Mouse (Mus musculus) spleen, adult 2 months (tissue): ENCODE results near the gene Brd4. TPM values are rescaled to one million over a fixed set of nuclear protein-coding genes. Genes with fewer than 3 reads are reported as not detected.

ENCODE experiments used
- DNase-seq, 2 experiments: peaks; one replicate each; pipeline versions ENCODE4 v3.0.0 to v3.0.0-alpha.2; 2012 to 2021; ENCODE audit warnings: low spot score in 2 of 2, low read depth in 1 of 2
- H3K27ac ChIP-seq: fragments of 200-500 bp; 2 replicates; pipeline ENCODE4 v1.5.1; 2012; ENCODE audit warnings: low read length, inconsistent platforms; ENCODE audit not compliant: insufficient read depth
- H3K27me3 ChIP-seq: fragments of 200-500 bp; 2 replicates; pipeline ENCODE4 v1.6.1; 2012; ENCODE audit warnings: mild to moderate bottlenecking, moderate library complexity, low read length, inconsistent platforms; ENCODE audit not compliant: control insufficient read depth, insufficient read depth
- H3K36me3 ChIP-seq: fragments of 200-500 bp; 2 replicates; pipeline ENCODE4 v1.6.1; 2012; ENCODE audit warnings: mild to moderate bottlenecking, low read length, inconsistent platforms; ENCODE audit not compliant: control insufficient read depth, insufficient read depth
- H3K4me1 ChIP-seq: fragments of 200-500 bp; 2 replicates; pipeline ENCODE4 v1.6.1; 2011; ENCODE audit warnings: inconsistent platforms; ENCODE audit not compliant: control insufficient read depth, insufficient read depth, insufficient read length
- H3K4me3 ChIP-seq: fragments of 200-500 bp; 2 replicates; pipeline ENCODE4 v1.5.1; 2011; ENCODE audit warnings: mild to moderate bottlenecking, inconsistent platforms; ENCODE audit not compliant: insufficient read depth, insufficient read length; ENCODE audit errors: extremely low read depth
- CTCF ChIP-seq: fragments of 200-500 bp; IDR thresholded peaks from 2 replicates; pipeline ENCODE4 v1.5.1; 2011; ENCODE audit warnings: mild to moderate bottlenecking, inconsistent platforms; ENCODE audit not compliant: insufficient read depth, insufficient read length, insufficient replicate concordance; ENCODE audit errors: extremely low read depth
- POLR2A ChIP-seq: fragments of 200-500 bp; IDR thresholded peaks from 2 replicates; pipeline ENCODE4 v1.6.1; 2011; ENCODE audit warnings: low read depth, low read length, inconsistent platforms
- WGBS: fragments of 180-500 bp; shearing (Covaris S2); methylation state at CpG from one replicate; pipeline ENCODE4 v1.1.7; 2018; 5-methylcytosine and 5-hydroxymethylcytosine counted together
- polyA plus RNA-seq: library from polyadenylated mRNA; depleted of rRNA; stranded (reverse); fragments of >200 nt; gene quantifications from 2 replicates; pipeline ENCODE4 v1.2.3, GENCODE M21; 2012; rRNA removed

The Brd4 gene
- polyA plus RNA-seq = 63.3 and 63.8 TPM in 2 replicates

- peak within 1 kb of the TSS; percentile 92 for H3K4me3 ChIP-seq
- H3K27me3 ChIP-seq = no peaks in the 10 kb centered on the region
- WGBS = 2% methylated on average over 67 of the region's 100 CpGs
- peaks cover 8% of the 10 kb centered on the region for H3K4me1 ChIP-seq
- DNase-seq = peak; percentile 67 to 86
- H3K27ac ChIP-seq = peak within 1 kb of the TSS; percentile 97
- TF ChIP-seq POLR2A (peak; percentile 27; the same call in 1 of the 2 replicates), CTCF (no peak)
- no peaks in the 10 kb centered on the region for H3K36me3 ChIP-seq
These were observed at the start of gene Brd4 for GRCm38 (mm10) chr17:32284262-32285137. Brd4 (minus strand) TSS chr17:32284722.

- TF ChIP-seq CTCF (no peak), POLR2A (no peak)
- Histone ChIP-seq H3K27me3 (no peaks in the 10 kb centered on the region), H3K36me3 (peaks cover 58% of the 10 kb centered on the region), H3K4me1 (no peaks in the 10 kb centered on the region), H3K27ac (no peak overlapping the region), H3K4me3 (no peak overlapping the region)
- 92% methylated on average over 31 of the region's 31 CpGs for WGBS
- no peak for DNase-seq
These were observed 49.3 kb upstream of the Brd4 start for GRCm38 (mm10) chr17:32333675-32334303.

- DNase-seq = no peak
- H3K4me3 ChIP-seq = no peak overlapping the region
- TF ChIP-seq CTCF (no peak), POLR2A (no peak)
- peaks cover 21% of the 10 kb centered on the region for H3K36me3 ChIP-seq
- no peak overlapping the region for H3K27ac ChIP-seq
- no peaks in the 10 kb centered on the region for H3K4me1 ChIP-seq
- H3K27me3 ChIP-seq = no peaks in the 10 kb centered on the region
These were observed 43.0 kb upstream of the Brd4 start for GRCm38 (mm10) chr17:32327501-32327900.

DNA sequence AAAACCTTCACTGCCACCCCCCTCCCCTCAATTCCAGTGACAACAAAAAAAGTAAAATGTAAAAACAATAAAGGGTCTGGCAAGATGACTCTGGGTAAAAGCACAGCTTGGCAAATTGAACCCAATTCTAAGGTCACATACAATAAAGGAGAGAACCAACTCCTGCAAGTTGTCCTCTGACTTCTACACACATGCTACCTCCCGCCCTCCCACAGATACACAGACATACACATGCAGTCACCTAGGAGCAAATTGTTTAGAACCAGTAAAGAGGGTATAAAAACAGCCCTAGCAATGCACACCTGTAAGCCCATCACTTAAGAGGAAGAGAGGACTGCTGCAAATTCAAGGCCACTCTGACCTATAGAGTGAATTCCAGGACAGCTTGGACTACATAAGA, 38.3 kb upstream of the Brd4 start:
- Histone ChIP-seq H3K36me3 (peaks cover 11% of the 10 kb centered on the region), H3K27me3 (no peaks in the 10 kb centered on the region), H3K4me1 (peaks cover 5% of the 10 kb centered on the region; the same call in 1 of the 2 replicates), H3K4me3 (no peak overlapping the region), H3K27ac (no peak overlapping the region)
- 93% methylated on average over 1 of the region's 1 CpGs for WGBS
- TF ChIP-seq CTCF (no peak), POLR2A (no peak)
- no peak for DNase-seq

- peaks cover 14% of the 10 kb centered on the region for H3K36me3 ChIP-seq
These were observed 37.3 kb upstream of the Brd4 start for GRCm38 (mm10) chr17:32321836-32322235.

DNA sequence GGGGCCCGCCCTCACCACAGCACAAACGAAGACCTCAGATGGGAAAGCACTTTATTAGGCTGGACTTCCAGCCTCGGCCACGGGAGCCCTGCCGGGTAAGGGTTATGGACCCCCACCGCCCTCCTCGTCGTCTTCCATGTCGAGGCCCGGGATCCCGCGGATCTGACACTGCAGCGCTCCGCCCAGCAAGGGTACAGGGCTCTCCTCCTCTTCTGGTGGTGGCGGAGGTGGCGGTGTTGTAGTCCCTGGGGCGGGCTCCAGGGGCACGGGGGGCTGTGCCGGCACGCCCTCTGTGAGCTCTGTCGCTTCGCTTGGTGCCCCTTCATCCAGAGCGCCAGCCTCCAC, 36.8 kb upstream of the Brd4 start:
- TF ChIP-seq CTCF (peak; percentile 6; the same call in 1 of the 2 replicates), POLR2A (no peak)
- Histone ChIP-seq H3K27me3 (no peaks in the 10 kb centered on the region), H3K36me3 (peaks cover 16% of the 10 kb centered on the region), H3K4me3 (peak overlapping the region; percentile 79), H3K27ac (peak overlapping the region; percentile 87), H3K4me1 (peaks cover 5% of the 10 kb centered on the region; the same call in 1 of the 2 replicates)
- DNase-seq = no peak
- WGBS = under 1% methylated on average over 23 of the region's 23 CpGs

More at GRCm38 (mm10) chr17:32321836-32322235, 37.3 kb upstream of the Brd4 start:
- no peak for DNase-seq
- H3K4me1 ChIP-seq = peaks cover 5% of the 10 kb centered on the region; the same call in 1 of the 2 replicates
- WGBS = 35% methylated on average over 6 of the region's 6 CpGs
- H3K4me3 ChIP-seq = peak overlapping the region; percentile 79
- no peaks in the 10 kb centered on the region for H3K27me3 ChIP-seq
- peak overlapping the region; percentile 87; the same call in 1 of the 2 replicates for H3K27ac ChIP-seq
- no peak for TF ChIP-seq POLR2A
- TF ChIP-seq CTCF = no peak
